Mouse (Mus musculus) mouse trophoblast stem cell (cell line): ENCODE measurements around the gene Oxa1l.
"Not testable (repeated sequence)": the region's sequence is repeated elsewhere in the genome, so short reads cannot be mapped to it uniquely, and the experiment has no call there.

Source experiments
- in situ Hi-C, 2 experiments: fragments of 300-500 bp; cut with MseI, MboI; formaldehyde crosslinking; loops; 2 replicates in 1 of 2; 3 replicates in 1 of 2; pipeline ENCODE4 v1.15.1; 2025

Oxa1l gene

GRCm38 (mm10) chr14:54360577-54361340 lies at the start of gene Oxa1l:
Oxa1l (plus strand) TSS chr14:54360834.
- in situ Hi-C loops = no loop called here

DNA sequence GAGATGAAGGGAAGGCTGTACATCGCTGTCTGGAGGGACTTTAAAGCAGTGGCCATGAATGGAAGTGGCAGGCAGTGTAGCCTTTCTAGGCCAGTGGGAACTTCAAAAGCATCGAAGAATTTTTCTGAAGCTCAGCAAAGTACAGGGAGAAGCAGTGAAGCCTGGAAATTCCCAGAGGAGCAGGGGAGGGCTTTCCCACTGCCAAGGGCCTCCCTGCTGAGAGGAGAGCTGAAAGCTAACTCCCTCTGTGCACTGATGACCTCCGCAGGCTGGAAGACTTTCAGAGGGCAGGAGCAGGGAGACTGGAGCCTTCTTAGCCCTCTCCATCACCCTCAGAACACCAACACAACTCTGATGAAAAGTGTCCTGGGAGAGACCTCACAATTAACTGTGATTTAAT lies 48.9 kb upstream of the Oxa1l start:
- in situ Hi-C loops = no loop called here

- in situ Hi-C loops = no loop called here
Measured at GRCm38 (mm10) chr14:54321556-54322376, 38.9 kb upstream of the Oxa1l start.

DNA sequence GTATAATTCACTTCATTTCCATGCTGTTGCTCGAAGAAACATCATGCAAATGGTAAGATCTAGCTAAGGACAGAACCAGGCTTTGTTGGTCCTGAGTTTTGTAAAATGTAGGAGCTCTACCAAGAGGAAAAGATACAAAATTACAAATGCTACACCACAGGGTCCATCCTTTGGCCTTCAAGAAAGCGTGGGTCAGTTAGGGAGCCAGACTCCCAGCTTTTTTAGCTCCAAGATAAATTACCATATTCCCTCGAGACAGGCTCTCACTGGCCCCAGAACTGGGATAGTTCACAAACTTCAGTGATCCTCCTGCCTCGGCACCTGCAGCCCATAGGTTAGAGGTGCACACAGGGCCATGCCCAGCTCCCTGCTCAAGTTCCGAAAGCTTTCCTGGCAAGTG lies 36.1 kb upstream of the Oxa1l start:
- in situ Hi-C loops = no loop called here

DNA sequence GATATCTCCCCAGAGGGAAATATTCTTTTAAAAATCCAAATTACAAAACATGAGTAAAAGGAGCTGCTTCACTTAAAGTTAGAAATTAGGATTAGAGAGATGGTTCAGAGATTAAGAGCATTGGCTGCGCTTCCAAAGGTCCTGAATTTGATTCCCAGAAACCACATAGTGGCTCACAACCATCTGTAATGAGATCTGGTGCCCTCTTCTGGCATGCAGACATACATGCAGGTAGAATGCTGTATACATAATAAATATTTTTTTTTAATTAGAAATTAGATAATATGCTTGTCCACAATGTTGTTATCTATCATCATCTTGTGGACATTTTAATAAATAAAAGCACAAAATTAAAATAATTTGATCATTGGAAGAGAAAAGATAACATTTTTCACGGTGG lies 32.1 kb upstream of the Oxa1l start:
- in situ Hi-C loops = loop anchor here (25.0 kb wide), 1 partner anchor 266 kb away; no protein-coding TSS in a partner anchor

- in situ Hi-C loops = loop anchor here (25.0 kb wide), 1 partner anchor 267 kb away; no protein-coding TSS in a partner anchor
Measured at GRCm38 (mm10) chr14:54329201-54329600, 31.4 kb upstream of the Oxa1l start.

DNA sequence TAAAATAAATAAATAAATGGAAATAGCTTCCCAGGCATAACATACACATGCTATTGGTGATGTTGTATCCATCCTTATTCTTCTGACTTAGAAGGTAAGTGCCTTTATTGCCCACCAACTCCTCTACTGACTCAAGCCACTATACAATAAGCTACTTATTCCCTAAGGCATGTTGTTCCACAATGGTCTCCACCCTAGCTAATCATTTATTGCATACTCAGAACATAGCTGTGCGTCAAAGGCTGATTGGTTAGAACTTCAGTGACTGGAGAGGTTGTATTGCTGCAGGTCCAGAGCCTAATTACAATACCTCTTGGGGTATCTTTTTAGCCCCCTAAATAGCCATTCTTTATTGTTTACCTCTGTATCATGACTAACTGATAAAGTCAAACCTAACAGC lies 29.5 kb upstream of the Oxa1l start:
- in situ Hi-C loops = loop anchor here (10.0 to 25.0 kb wide), 2 partner anchors 86 to 269 kb away; no protein-coding TSS in a partner anchor

DNA sequence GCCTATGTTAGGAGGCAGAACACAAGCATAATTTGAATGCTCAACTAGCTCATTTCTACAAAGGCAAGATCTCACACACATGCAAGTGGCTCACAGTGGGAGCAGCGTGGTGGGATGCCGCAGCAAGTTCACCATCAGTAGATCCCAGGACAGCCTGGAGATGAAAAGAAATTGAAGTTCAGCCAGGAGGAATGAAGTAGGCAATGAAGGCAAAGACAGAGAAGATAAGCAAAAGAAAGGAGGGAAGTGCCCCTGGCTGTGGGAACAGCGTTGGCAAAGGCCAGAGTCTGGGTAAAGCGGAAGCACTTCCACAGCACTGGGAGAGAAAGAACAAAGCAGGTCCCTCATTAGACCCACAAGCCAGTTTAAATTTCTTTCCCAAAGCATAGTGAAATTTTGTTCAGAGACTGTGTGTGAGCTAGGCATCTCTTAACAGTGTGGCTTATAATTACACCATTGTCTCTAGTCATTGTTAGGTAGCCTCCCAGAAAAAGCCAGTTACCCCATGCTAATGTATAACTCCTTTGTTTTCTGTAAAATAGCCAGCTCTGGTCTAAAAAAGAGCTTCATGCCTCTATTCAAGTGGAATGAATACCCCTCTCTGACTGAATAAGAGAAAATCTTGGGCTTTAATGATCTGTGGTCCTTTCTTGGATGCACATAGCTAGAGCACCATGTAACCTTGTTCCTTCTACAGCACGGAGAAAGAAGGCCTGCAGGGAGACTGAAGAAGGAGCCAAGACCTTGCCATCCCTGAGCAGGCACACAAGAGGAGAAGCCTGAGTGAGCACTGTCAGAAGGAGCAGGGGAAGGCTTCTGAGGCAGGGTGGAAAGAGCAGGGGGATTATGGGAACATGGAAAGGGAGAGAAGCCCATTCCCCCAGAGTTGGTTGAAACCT lies 28.2 kb upstream of the Oxa1l start:
- in situ Hi-C loops = loop anchor here (10.0 to 25.0 kb wide), 2 partner anchors 88 to 270 kb away; no protein-coding TSS in a partner anchor

- in situ Hi-C loops = loop anchor here (10.0 to 25.0 kb wide), 2 partner anchors 89 to 271 kb away; no protein-coding TSS in a partner anchor
Measured at GRCm38 (mm10) chr14:54333452-54334189, 27.0 kb upstream of the Oxa1l start.

DNA sequence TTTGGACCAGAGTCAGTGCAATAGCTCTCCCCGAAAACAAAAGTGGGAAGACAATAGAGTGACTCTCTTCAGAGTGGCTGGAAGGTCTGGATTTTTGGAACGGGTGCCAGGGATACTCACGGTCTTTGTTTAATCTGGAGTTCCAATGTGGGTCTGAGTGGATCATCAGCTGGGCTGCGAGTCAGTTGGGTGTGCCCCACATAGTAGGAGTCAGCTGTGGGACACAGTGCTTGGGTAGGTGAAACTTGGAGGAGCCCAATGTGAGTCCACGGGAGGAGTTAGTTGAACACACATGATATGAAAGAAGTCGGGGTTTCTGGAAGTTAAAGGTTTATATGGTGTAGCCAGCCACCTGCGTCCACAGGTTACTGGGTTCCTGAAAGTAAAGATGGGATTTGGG lies 19.8 kb upstream of the Oxa1l start:
- in situ Hi-C loops = loop anchor here (25.0 kb wide), 1 partner anchor 279 kb away; no protein-coding TSS in a partner anchor

GRCm38 (mm10) chr14:54341807-54342206 lies 18.8 kb upstream of the Oxa1l start:
- in situ Hi-C loops = loop anchor here (25.0 kb wide), 1 partner anchor 280 kb away; no protein-coding TSS in a partner anchor

DNA sequence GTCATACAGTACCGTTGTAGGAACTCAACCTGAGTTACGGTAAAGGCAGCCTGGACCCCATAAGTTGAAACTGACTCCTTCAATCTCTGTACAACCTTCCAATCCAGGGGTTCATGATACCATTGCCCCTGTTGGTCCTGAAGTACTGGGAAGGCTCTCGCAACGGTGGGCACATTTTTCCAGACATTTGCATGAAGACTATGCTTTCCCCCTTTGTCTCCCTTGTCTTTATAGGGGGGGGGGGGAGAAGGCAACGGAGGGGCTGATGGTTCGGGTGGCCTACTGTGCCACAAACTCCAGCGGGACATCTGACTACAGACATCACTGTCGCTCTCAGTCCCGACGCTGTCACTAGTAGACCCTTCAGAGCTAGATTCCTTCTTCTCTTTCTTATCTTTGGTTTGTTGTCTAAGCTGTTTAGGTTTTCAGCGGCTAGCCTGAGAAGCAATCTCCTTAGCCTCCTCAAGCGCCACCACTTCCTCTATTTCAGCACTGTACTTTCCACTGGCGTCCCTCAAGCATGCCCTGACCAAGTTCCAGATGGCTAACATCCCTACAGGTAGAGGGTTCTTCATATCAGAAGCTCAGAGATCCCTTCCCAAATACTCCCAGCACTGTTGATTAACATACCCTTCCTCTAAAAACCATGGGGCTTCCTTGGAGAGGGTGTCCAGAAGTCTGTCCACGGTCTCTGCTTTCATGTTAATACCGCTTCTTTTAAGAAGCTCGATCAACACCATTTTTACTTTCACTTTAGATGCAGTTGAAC lies 9.7 kb upstream of the Oxa1l start:
- in situ Hi-C loops = not testable (repeated sequence)

DNA sequence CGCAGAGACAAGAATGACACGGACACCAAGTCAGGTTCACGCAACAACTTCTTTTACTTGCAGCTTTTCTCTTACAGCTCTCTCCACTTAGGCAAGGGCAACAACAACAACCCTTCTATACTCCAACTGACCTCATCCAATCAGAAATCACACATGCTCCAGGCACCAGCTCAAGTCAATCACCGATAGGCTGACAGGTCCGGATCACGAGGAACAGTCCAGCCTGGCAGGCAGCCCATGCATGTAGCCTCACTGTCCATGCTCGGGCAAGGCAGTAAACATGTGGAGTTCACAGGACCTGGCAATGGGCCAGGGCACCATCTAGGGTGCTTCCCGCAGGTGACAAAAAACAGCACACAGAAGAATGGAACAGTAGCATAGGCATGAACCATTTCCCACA lies 8.3 kb upstream of the Oxa1l start:
- in situ Hi-C loops = no loop called here

GRCm38 (mm10) chr14:54354406-54354805 lies 6.2 kb upstream of the Oxa1l start:
- in situ Hi-C loops = no loop called here

DNA sequence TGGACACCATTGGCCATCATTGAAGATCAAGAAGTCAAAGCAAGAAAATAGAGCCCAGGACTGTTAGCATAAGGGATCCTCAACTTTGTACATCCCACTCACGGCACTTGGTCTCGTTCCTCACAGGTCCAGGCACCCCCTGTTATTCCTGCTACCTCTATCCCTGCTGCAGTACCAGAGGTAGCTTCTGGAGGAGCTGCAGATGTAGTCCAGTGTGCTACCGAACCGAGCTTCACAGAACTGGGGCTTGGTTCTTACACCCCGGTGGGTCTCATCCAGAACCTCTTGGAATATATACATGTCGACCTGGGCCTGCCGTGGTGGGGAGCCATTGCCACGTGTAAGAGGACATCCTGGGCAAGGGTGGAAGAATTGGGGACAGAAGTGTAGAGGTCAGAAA lies 2.5 kb downstream of the Oxa1l start:
- in situ Hi-C loops = no loop called here

DNA sequence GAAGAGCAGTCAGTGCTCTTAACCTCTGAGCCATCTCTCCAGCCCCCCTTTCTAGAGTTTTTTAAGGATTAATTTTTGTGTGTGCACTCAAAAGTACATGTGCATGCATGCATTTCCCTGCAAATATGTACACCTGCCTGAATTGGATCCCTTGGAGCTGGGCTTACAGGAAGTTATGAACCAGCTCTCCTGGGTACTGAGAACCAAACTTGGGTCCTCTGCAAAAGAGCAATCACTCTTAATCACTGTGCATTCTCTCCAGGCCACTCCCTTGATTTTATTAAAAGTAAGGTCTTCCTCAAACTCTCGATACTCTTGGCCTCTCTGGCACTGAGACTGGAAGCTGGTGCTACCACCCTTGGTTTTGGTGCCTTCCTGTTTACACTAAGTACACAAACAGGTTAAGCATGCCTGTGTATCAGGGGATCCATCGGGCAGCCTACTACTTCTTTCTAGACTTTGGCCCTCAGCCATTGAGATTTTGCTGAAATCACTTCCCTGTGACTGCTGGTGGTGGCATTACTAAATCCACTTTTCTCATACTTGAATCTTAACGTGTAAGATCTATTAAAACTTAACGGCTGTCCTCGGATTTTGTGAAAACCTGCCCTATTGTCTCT lies 4.5 kb downstream of the Oxa1l start:
- in situ Hi-C loops = no loop called here

DNA sequence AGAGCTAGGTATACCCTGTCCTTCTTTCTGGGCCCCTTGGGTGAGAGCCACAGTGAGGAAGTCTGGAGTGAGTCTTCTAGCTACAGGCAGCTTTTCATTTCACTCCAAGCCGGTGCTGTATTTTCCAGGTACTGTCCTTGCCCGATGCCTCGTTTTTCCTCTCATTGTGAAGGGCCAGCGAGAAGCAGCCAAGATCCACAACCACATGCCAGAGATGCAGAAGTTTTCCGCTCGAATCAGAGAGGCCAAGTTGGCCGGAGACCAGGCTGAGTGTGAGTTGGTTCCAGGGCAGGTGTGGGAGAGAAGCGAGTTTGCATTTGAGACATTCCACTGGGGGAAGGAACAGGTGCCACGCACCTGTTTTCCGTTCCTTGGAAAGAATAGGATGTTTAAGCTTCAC lies 5.9 kb downstream of the Oxa1l start:
- in situ Hi-C loops = no loop called here

DNA sequence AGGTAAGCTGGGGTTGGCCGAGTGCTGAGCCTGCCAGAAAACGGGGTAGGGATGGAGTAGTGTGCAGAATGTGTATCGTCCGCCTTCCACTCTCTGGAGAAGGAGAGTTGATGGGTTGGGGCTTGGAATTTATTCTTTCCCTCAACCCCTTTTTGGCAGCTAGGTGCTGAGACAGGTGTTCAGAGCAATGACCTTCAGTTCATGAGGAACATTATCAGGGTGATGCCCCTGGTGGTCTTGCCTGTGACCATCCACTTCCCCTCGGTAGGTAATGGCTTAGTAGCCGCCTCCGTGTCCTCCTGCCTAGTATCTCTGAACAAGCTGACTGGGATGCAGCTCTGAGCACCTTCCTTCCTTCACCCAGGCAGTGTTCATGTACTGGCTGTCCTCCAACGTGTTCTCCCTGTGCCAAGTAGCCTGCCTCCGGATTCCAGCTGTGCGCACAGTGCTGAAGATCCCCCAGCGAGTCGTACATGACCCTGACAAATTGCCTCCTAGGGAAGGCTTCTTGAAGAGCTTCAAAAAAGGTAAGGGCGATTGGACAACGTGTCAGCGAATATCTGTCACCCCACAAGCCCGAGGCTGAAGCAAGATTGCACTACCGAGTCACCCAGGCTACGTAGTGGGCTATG lies 6.9 kb downstream of the Oxa1l start:
- in situ Hi-C loops = no loop called here

- in situ Hi-C loops = no loop called here
Measured at GRCm38 (mm10) chr14:54369372-54369771, 8.7 kb downstream of the Oxa1l start.
